Mouse (Mus musculus): ENCODE results near the gene Cmah. TPM values are rescaled to one million over a fixed set of nuclear protein-coding genes. Genes with fewer than 3 reads are reported as not detected.

Cmah gene
- polyA plus RNA-seq, 1 experiment from 2014 or later = 0.54 TPM

GRCm38 (mm10) chr13:24463767-24464166, 136.6 kb downstream of the Cmah start:
- H3K27ac ChIP-seq = no peak overlapping the region
- no peak overlapping the region for H3K4me3 ChIP-seq (replicated peaks)
- no peaks in the 10 kb centered on the region for H3K9me3 ChIP-seq
- no peaks in the 10 kb centered on the region for H3K27me3 ChIP-seq (replicated peaks)
- no peak overlapping the region for H3K9ac ChIP-seq
- ATAC-seq (ENCODE audit: insufficient read depth, low FRiP score, low read depth) = no peak
- 68% methylated on average over 7 of the region's 7 CpGs for WGBS
- H3K4me2 ChIP-seq = no peak overlapping the region
- H3K36me3 ChIP-seq = no peaks in the 10 kb centered on the region
- H3K4me1 ChIP-seq = no peaks in the 10 kb centered on the region

- no peaks in the 10 kb centered on the region for H3K36me3 ChIP-seq
These were observed 138.8 kb downstream of the Cmah start for GRCm38 (mm10) chr13:24466027-24466426.

GRCm38 (mm10) chr13:24467806-24468205, 140.6 kb downstream of the Cmah start:
- no peak overlapping the region for H3K4me3 ChIP-seq (replicated peaks)
- H3K9me3 ChIP-seq = no peaks in the 10 kb centered on the region
- H3K27me3 ChIP-seq (replicated peaks) = no peaks in the 10 kb centered on the region
- H3K27ac ChIP-seq = no peak overlapping the region
- no peaks in the 10 kb centered on the region for H3K4me1 ChIP-seq
- no peak for ATAC-seq (ENCODE audit: insufficient read depth, low FRiP score, low read depth)
- 67% methylated on average over 4 of the region's 4 CpGs for WGBS
- H3K36me3 ChIP-seq = no peaks in the 10 kb centered on the region
- no peak overlapping the region for H3K9ac ChIP-seq
- no peak overlapping the region for H3K4me2 ChIP-seq

More at GRCm38 (mm10) chr13:24466027-24466426, 138.8 kb downstream of the Cmah start:
- WGBS = 94% methylated on average over 9 of the region's 9 CpGs
- H3K9ac ChIP-seq = no peak overlapping the region
- no peaks in the 10 kb centered on the region for H3K9me3 ChIP-seq
- ATAC-seq (ENCODE audit: insufficient read depth, low FRiP score, low read depth) = no peak
- no peaks in the 10 kb centered on the region for H3K27me3 ChIP-seq (replicated peaks)
- no peak overlapping the region for H3K27ac ChIP-seq
- no peak overlapping the region for H3K4me2 ChIP-seq
- H3K4me3 ChIP-seq (replicated peaks) = no peak overlapping the region
- no peaks in the 10 kb centered on the region for H3K4me1 ChIP-seq

- Histone ChIP-seq H3K27me3 (replicated peaks) (no peaks in the 10 kb centered on the region), H3K4me1 (no peaks in the 10 kb centered on the region), H3K36me3 (no peaks in the 10 kb centered on the region), H3K4me2 (no peak overlapping the region), H3K4me3 (replicated peaks) (no peak overlapping the region), H3K9me3 (no peaks in the 10 kb centered on the region), H3K9ac (no peak overlapping the region), H3K27ac (no peak overlapping the region)
- 50% methylated on average over 5 of the region's 5 CpGs for WGBS
- ATAC-seq (ENCODE audit: insufficient read depth, low FRiP score, low read depth) = peak; percentile 53; the same call in 1 of the 2 replicates
These were observed 150.4 kb downstream of the Cmah start for GRCm38 (mm10) chr13:24477564-24477963.

DNA sequence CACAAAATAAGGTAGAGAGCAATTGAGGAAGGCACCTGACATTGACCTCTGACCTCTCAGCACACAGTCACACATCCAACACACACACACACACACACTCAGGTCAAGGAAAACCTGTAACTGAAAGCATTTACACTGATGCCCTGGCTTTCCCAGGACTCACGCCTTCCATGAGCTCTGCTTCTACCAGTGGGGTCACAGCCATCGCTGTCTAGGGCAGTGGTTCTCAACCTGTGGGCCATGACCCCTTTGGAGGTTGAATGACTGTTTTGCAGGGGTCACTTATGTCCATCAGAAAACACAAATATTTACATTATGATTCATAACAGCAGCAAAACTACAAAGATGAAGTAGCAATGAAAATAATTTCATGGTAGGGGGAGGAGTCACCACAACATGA, 152.3 kb downstream of the Cmah start:
- 87% methylated on average over 2 of the region's 2 CpGs for WGBS
- no peaks in the 10 kb centered on the region for H3K4me1 ChIP-seq
- no peak overlapping the region for H3K27ac ChIP-seq
- no peaks in the 10 kb centered on the region for H3K36me3 ChIP-seq
- ATAC-seq (ENCODE audit: insufficient read depth, low FRiP score, low read depth) = no peak
- no peak overlapping the region for H3K4me2 ChIP-seq
- no peaks in the 10 kb centered on the region for H3K9me3 ChIP-seq
- no peaks in the 10 kb centered on the region for H3K27me3 ChIP-seq (replicated peaks)
- no peak overlapping the region for H3K9ac ChIP-seq
- no peak overlapping the region for H3K4me3 ChIP-seq (replicated peaks)

DNA sequence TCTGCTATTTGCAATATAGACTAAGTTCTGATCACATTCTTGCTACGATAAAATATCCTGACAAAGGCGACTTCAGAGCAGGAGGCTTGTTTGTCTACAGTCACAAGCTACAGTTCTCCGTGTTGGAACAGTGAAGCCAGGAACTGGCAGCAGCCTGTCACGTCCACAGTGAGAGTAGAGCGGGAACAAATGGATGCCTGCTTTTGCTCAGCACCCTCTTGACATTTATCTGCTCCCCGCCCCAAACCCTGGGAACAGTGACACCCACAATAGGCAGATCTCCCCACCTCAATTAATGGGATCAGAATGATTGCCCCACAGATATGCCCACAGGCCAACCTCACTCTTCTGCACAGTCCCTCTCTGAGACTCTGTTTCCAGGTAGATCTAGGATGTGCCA, 153.6 kb downstream of the Cmah start:
- Histone ChIP-seq H3K27ac (no peak overlapping the region), H3K4me3 (replicated peaks) (no peak overlapping the region), H3K9me3 (no peaks in the 10 kb centered on the region), H3K27me3 (replicated peaks) (no peaks in the 10 kb centered on the region), H3K9ac (no peak overlapping the region), H3K36me3 (no peaks in the 10 kb centered on the region), H3K4me1 (no peaks in the 10 kb centered on the region), H3K4me2 (no peak overlapping the region)
- no peak for ATAC-seq (ENCODE audit: insufficient read depth, low FRiP score, low read depth)
- 71% methylated on average over 6 of the region's 6 CpGs for WGBS

GRCm38 (mm10) chr13:24481615-24482295, 154.6 kb downstream of the Cmah start:
- Histone ChIP-seq H3K9me3 (no peaks in the 10 kb centered on the region), H3K4me1 (no peaks in the 10 kb centered on the region), H3K4me2 (no peak overlapping the region), H3K4me3 (replicated peaks) (no peak overlapping the region), H3K36me3 (no peaks in the 10 kb centered on the region), H3K27ac (no peak overlapping the region), H3K9ac (peak overlapping the region; percentile 12; the same call in 1 of the 2 replicates), H3K27me3 (replicated peaks) (no peaks in the 10 kb centered on the region)
- WGBS = 58% methylated on average over 10 of the region's 10 CpGs
- ATAC-seq (ENCODE audit: insufficient read depth, low FRiP score, low read depth) = peak; percentile 53; the same call in 1 of the 2 replicates

GRCm38 (mm10) chr13:24483691-24484090, 156.5 kb downstream of the Cmah start:
- H3K27me3 ChIP-seq (replicated peaks) = no peaks in the 10 kb centered on the region
- no peaks in the 10 kb centered on the region for H3K4me1 ChIP-seq
- H3K27ac ChIP-seq = no peak overlapping the region
- no peaks in the 10 kb centered on the region for H3K9me3 ChIP-seq
- WGBS = 84% methylated on average over 3 of the region's 3 CpGs
- H3K36me3 ChIP-seq = no peaks in the 10 kb centered on the region
- no peak overlapping the region for H3K9ac ChIP-seq
- H3K4me3 ChIP-seq (replicated peaks) = no peak overlapping the region
- no peak for ATAC-seq (ENCODE audit: insufficient read depth, low FRiP score, low read depth)
- no peak overlapping the region for H3K4me2 ChIP-seq

DNA sequence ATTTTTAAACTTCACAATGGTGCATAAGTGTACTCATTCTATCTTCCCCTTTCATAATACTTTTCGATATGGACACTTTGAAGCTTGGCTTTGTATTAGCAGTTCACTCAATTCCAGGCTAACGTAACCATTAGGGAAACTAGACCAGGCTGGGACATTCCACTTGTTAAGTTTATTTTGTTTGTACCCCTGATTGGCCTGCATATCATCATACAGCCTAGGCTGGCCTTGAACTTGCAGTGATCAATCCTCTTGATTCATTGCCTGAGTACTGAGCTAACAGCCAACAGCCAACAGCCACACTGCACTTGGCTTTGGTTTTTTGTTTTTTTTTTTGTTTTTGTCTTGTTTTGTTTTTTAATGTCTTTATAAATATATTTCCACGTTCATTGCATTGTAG, 157.6 kb downstream of the Cmah start:
- H3K9me3 ChIP-seq = no peaks in the 10 kb centered on the region
- no peak overlapping the region for H3K4me3 ChIP-seq (replicated peaks)
- no peak overlapping the region for H3K27ac ChIP-seq
- H3K27me3 ChIP-seq (replicated peaks) = no peaks in the 10 kb centered on the region
- no peaks in the 10 kb centered on the region for H3K36me3 ChIP-seq
- no peak overlapping the region for H3K4me2 ChIP-seq
- H3K4me1 ChIP-seq = no peaks in the 10 kb centered on the region
- WGBS = 85% methylated on average over 3 of the region's 3 CpGs
- no peak overlapping the region for H3K9ac ChIP-seq
- no peak for ATAC-seq (ENCODE audit: insufficient read depth, low FRiP score, low read depth)

- Histone ChIP-seq H3K9me3 (no peaks in the 10 kb centered on the region), H3K36me3 (no peaks in the 10 kb centered on the region), H3K27ac (no peak overlapping the region), H3K9ac (no peak overlapping the region), H3K4me3 (replicated peaks) (no peak overlapping the region), H3K4me1 (no peaks in the 10 kb centered on the region), H3K27me3 (replicated peaks) (no peaks in the 10 kb centered on the region), H3K4me2 (no peak overlapping the region)
- no peak for ATAC-seq (ENCODE audit: insufficient read depth, low FRiP score, low read depth)
- 51% methylated on average over 9 of the region's 9 CpGs for WGBS
These were observed 158.8 kb downstream of the Cmah start for GRCm38 (mm10) chr13:24485964-24486363.

GRCm38 (mm10) chr13:24486403-24486802, 159.2 kb downstream of the Cmah start:
- 65% methylated on average over 6 of the region's 6 CpGs for WGBS
- Histone ChIP-seq H3K9me3 (no peaks in the 10 kb centered on the region), H3K36me3 (no peaks in the 10 kb centered on the region), H3K27me3 (replicated peaks) (no peaks in the 10 kb centered on the region), H3K4me1 (no peaks in the 10 kb centered on the region), H3K27ac (no peak overlapping the region), H3K9ac (no peak overlapping the region), H3K4me3 (replicated peaks) (no peak overlapping the region), H3K4me2 (no peak overlapping the region)
- ATAC-seq (ENCODE audit: insufficient read depth, low FRiP score, low read depth) = no peak

DNA sequence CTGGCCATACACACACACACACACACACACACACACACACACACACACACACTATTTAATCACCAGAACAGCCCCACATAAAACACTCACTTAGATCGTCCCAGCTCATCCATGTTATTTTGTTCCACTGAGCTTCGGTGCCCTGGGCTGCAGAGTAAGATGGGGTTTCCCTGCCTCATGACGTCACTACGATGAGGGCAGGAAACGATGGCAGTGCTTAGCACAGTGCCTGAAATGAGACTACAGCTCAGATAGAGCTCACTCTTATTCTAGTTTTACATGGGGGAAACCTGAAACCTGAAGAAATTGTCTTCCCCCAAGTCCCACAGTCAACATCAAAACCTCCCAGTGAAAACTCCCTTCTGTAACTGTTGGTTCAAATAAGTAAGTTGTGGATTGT, 159.9 kb downstream of the Cmah start:
- H3K27ac ChIP-seq = no peak overlapping the region
- WGBS = 74% methylated on average over 5 of the region's 5 CpGs
- H3K4me1 ChIP-seq = no peaks in the 10 kb centered on the region
- H3K9ac ChIP-seq = no peak overlapping the region
- H3K4me3 ChIP-seq (replicated peaks) = no peak overlapping the region
- no peaks in the 10 kb centered on the region for H3K36me3 ChIP-seq
- H3K4me2 ChIP-seq = no peak overlapping the region
- H3K27me3 ChIP-seq (replicated peaks) = no peaks in the 10 kb centered on the region
- ATAC-seq (ENCODE audit: insufficient read depth, low FRiP score, low read depth) = no peak
- H3K9me3 ChIP-seq = no peaks in the 10 kb centered on the region

- H3K4me2 ChIP-seq = no peak overlapping the region
- ATAC-seq (ENCODE audit: insufficient read depth, low FRiP score, low read depth) = no peak
- no peaks in the 10 kb centered on the region for H3K4me1 ChIP-seq
- H3K27me3 ChIP-seq (replicated peaks) = no peaks in the 10 kb centered on the region
- no peak overlapping the region for H3K4me3 ChIP-seq (replicated peaks)
- H3K9me3 ChIP-seq = no peaks in the 10 kb centered on the region
- no peak overlapping the region for H3K27ac ChIP-seq
- H3K36me3 ChIP-seq = no peaks in the 10 kb centered on the region
- no peak overlapping the region for H3K9ac ChIP-seq
- 83% methylated on average over 5 of the region's 5 CpGs for WGBS
These were observed 160.3 kb downstream of the Cmah start for GRCm38 (mm10) chr13:24487546-24487945.
